Mouse (Mus musculus) telencephalon, adult 2 months (tissue): ENCODE measurements at regions not wholly inside any gene's neighbourhood (a gene's known extent, or its start where the extent isn't known, plus 50 kb on each side); places are given as distances from the start of the nearest gene placed in this dataset.

Experiments used
- DNase-seq: peaks from one replicate; pipeline ENCODE4 v3.0.0-alpha.2; 2011; ENCODE audit warnings: low read depth, low spot score

- DNase-seq, result no peak
These were observed 406.0 kb upstream of the Acvr2a start for GRCm38 (mm10) chr2:48407876-48408275.

- DNase-seq, result no peak
These were observed 404.0 kb upstream of the Acvr2a start for GRCm38 (mm10) chr2:48409876-48410275.

GRCm38 (mm10) chr2:48411392-48411791, 402.5 kb upstream of the Acvr2a start:
- DNase-seq, result no peak

- DNase-seq, result no peak
These were observed 401.0 kb upstream of the Acvr2a start for GRCm38 (mm10) chr2:48412683-48413440.

DNA sequence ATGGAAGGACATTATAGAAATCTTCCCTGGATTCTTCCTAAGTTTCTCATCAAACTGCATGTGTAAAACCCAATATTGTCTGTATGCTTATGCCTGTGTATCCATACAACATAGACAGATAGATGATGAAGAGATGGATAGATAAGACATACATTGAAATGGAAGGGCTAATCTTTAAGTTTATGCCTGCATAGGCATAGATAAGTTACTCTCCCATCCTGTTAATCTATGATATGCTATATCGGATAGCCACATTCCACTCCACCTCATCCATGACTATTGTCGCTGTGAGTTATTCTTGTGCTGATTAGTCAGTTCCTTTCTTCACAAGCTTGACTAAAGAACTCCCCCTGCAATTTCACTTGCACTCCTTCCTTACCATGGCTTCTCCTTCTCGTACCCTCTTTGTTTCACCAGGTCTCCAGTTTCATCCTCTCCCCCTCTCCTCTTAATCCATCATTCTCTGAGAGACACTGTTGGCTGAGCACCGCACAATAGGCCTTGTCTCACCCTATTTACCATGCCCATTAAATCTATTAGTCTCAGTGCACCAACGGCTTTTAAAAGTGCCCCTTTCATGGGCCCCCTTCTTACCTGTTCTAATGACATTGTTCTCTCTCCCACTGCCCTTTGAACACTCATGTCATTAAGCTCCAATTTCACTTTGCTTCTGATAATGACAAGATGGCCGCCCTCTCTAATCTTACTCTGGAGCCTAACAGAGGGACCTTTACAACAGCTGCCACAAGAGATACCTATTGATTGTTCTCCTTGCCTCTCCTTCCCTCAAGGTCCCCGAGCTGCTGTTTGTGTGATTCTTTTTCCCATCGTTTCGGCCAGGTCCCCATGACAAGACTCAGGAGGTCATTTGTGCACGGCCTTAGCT, 399.1 kb upstream of the Acvr2a start:
- no peak for DNase-seq

DNA sequence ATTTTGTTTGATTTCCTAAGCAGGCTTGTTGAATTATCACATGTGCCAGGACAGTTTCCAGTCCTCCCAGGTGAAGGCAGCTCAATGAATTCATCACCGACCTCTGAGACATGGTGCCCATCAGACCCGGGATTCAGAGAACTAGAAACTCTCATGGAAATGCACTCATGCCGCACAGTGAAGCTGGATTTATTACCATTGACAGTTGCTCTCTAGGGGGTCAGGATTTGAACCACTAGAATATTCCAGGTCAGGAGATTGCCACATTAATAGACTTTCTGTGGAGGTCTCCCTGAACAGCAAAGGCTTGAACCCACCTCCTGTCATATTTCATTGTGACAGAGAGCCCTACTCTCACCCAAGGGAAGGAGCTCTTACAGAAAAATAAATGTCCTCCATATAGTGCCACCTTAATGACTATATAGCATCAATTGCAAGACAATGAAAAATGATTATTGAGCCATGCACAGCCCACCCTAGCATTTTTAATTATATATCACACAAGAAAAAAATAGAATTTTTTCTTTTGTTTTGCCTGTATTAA, 397.6 kb upstream of the Acvr2a start:
- no peak for DNase-seq

- no peak for DNase-seq
These were observed 396.8 kb upstream of the Acvr2a start for GRCm38 (mm10) chr2:48417000-48417596.

DNA sequence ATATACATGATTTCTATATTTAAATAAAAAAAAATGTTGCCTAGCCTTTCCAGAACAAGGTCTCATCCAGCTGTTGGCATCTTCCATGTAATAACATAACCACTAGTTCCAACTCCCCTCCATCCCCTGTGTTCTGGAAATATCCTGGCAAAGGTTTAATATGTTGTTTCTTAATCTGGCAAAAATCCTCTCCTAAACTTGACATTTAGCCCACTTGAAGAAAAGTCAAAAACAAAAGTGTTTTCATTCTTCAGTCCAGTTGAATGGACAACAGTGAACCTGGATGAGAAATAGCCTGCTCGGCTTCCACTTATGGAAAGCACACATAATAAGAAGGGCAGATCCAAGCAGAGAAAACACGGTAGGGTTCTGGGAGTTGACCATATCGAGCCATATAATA, 393.1 kb upstream of the Acvr2a start:
- DNase-seq, result no peak

- peak; percentile 64 for DNase-seq
These were observed 390.0 kb upstream of the Acvr2a start for GRCm38 (mm10) chr2:48423861-48424442.

GRCm38 (mm10) chr2:48424562-48424961, 389.3 kb upstream of the Acvr2a start:
- no peak for DNase-seq

DNA sequence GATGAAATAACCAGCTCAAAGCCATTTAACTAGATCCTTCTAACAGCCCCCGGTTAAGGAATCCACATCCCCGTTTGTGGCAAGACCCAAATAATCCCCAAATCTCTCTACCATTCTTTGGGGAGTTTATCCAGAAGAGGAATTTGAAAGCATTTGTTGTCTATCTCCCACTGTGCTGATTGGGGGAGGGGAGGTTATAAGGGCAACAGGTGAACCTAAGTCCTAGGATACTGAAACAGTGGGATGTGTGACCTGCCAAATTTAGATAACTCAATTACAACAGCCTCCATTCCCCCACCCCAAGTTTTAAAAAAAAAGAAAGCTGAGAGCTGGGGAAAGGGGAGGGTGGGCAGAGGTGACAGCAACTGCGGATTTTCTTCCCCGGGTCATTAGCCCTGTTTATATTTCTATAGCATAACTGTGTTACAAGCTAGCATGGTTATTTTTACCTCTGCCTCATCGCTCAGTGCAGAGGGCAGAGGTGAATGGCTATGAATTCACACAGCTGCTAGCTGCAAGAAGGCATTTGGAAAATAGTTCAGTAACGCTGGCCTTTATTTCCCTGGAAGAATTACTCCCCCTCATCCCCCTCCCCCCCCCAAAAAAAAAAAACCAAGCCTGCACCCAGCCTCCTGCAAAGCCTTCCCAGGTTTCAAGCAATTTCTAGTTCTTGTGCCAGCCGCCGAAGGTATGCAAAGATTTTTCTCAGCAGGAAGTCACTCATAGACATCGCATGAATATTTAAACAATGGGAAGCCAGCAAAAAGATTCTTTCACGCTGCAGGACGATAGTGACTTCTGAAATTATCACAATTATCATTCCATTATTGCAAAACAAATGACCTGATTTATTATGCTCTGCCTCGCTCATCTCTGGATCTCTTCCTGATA, 388.5 kb upstream of the Acvr2a start:
- DNase-seq, result no peak

DNA sequence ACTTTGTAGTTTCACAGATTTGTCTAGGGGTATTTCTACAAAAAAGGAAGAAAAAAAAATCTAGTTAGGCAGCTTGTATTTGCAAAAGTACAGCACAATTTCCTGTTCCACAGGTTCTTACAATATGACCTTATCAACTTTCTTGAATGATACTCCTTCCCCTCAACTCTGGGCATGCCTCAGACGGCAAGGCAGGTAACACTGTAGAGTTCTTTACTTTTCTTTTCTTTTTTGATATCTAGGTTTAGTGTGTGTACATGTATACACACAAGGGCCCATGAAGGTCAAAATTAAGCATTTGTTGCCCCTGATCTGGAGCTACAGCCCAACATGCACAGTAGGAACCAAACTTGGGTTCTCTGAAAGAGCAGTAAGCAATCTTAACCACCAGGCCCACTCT, 381.4 kb upstream of the Acvr2a start:
- DNase-seq, result no peak

- no peak for DNase-seq
These were observed 372.5 kb upstream of the Acvr2a start for GRCm38 (mm10) chr2:48441296-48441990.

- DNase-seq, result no peak
These were observed 371.8 kb upstream of the Acvr2a start for GRCm38 (mm10) chr2:48441991-48442544.

DNA sequence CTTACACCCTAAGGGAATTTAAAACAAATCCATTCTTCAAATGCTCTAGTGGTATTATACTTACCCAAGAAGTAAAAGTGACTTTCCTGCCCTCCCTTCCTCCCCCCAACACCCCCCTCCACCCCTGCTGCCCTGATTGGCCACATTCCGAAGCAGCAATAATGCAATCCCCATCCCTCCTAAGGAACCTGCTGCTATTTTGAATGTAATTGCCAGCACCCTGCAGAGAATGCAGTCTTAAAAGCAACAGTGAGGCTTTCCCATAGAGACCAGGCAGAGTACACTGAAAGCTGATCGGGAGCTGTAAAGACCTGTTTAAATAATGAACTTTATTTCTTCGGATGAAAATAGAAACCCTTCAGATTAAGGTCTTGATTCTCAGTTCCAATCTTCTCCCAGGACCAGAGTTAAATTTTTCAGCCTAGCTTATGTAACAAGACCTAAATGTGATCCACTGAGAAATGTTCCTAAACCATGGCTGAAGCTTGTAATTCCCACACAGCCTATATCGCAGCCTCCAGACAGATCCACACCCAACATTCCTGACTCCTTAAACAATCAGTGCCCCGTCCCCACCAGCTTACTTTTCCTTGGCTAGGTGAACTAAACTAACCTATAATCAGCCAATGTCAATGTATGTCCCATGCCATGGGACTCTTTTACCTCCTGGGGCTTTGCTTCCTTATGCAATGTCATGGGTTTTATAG, 367.9 kb upstream of the Acvr2a start:
- no peak for DNase-seq

GRCm38 (mm10) chr2:48446617-48447016, 367.3 kb upstream of the Acvr2a start:
- no peak for DNase-seq

DNA sequence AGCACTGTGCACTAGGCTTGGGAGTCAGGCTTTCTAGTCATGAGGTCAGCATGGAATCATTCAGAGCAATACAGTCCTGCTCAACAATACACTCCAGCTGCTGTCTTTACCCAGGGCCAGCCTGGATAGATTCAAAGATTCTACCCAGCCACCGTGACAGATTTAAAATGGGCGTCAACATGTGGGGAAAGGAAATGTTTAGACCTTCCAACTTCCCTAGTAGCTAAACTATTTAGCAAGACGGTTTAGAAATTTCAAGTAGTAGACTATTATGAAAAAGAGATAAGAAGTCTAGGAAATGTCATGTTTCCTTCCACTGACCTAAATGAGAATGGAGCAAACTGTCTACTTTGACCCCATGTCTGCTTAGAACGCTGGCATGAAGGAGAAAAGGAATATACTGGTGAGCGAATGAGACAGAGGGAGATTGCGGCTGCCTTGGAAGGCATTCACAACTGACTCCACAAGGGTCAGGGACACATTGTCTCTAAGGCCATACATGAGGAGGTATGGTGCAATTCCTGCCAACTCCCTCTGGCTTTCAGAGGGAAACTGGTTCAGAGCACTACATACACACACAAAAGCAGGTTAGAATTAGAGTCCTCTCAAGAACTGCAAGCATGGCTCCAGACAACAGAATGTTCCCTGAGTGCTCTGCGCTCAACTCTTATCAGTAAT, 364.6 kb upstream of the Acvr2a start:
- no peak for DNase-seq
